Comparison of ENCODE assay signal across 30 mouse cellular contexts in genomic region chr4:72412100-72412788, GRCm38 (mm10).
DNase-seq lines count a peak whose midpoint lies in the region; ATAC-seq and TF ChIP-seq lines count a peak whose summit lies in the region.
"Had no signal": no experiment of that assay in that cellular context is flagged by ENCODE, and none has a peak within 500 bp of the region (broad histone marks: within the 10 kb centered on the region; RNA-seq: fewer than 3 reads in every experiment).

No protein-coding gene starts in this region.

- peak; percentile 62 for ATAC-seq in common myeloid progenitor, adult 5-6 weeks (replicated peaks; ENCODE audit: low read depth, poor library complexity, severe bottlenecking)
- peak; percentile 53 for ATAC-seq in megakaryocyte, adult 5-6 weeks (ENCODE audit: poor library complexity, severe bottlenecking)
- ATAC-seq: forebrain, embryonic 13.5 days; forebrain, postnatal 0 days; hindbrain, postnatal 0 days; inflammation-experienced regulatory T-cells, adult 6 months; Patski had no signal

- in situ Hi-C loops in CH12.LX (cut with MboI; ENCODE audit: low pct_ligation_motif_present, low pct_unique_long_range_greater_than_20kb, low sequenced_read_pairs): no loop called here

- TF ChIP-seq EP300 in CH12.LX (IDR thresholded peaks at IDR 0.05; ENCODE audit: low read length): peak; percentile 56

- H3K4me2 ChIP-seq in CH12.LX (ENCODE audit: insufficient read depth, low read depth, poor library complexity, severe bottlenecking): no peak overlapping the region; the same call in 1 of the 2 replicates
- H3K4me2 ChIP-seq: embryonic facial prominence, embryonic 13.5 days; forebrain, embryonic 13.5 days; heart, embryonic 13.5 days; hindbrain, embryonic 14.5 days had no signal

- H3K4me3 ChIP-seq in CH12.LX (replicated peaks in 1 of 3; ENCODE audit: low read depth in 2 of 3, low read length in 2 of 3, poor library complexity in 1 of 3): no peak overlapping the region
- H3K4me3 ChIP-seq: embryonic facial prominence, embryonic 10.5 days; embryonic facial prominence, embryonic 13.5 days; erythroblast, embryonic 14.5 days; forebrain, embryonic 10.5 days; forebrain, embryonic 13.5 days; heart, adult 2 months; heart, embryonic 10.5 days; heart, embryonic 13.5 days had no signal

- no peak overlapping the region for H3K27ac ChIP-seq in CH12.LX (ENCODE audit: insufficient read depth, low read depth)
- H3K27ac ChIP-seq: embryonic facial prominence, embryonic 10.5 days; embryonic facial prominence, embryonic 13.5 days; forebrain, embryonic 10.5 days; forebrain, embryonic 13.5 days; heart, adult 2 months; heart, embryonic 10.5 days; heart, embryonic 13.5 days; hindbrain, embryonic 14.5 days; hindbrain, postnatal 0 days had no signal

- TF ChIP-seq POLR2A in CH12.LX (IDR thresholded peaks at IDR 0.05; ENCODE audit: low read depth, low read length): no peak

- no peak for TF ChIP-seq CTCF in CH12.LX (conservative IDR thresholded peaks at IDR 0.05 in 1 of 2, IDR thresholded peaks at IDR 0.05 in 1 of 2; ENCODE audit: low read depth in 2 of 2, low read length in 2 of 2)

- H3K4me1 ChIP-seq in CH12.LX (ENCODE audit: control insufficient read depth in 1 of 2, insufficient read depth in 2 of 2): no peaks in the 10 kb centered on the region
- H3K4me1 ChIP-seq: embryonic facial prominence, embryonic 10.5 days; embryonic facial prominence, embryonic 13.5 days; forebrain, embryonic 10.5 days; forebrain, embryonic 13.5 days; heart, embryonic 10.5 days; heart, embryonic 13.5 days had no signal

- H3K27me3 ChIP-seq in CH12.LX (replicated peaks): no peaks in the 10 kb centered on the region
- H3K27me3 ChIP-seq: embryonic facial prominence, embryonic 13.5 days; forebrain, embryonic 13.5 days; heart, embryonic 13.5 days; Patski had no signal

- dilution Hi-C loops in CH12.LX (cut with MboI; ENCODE audit: extremely low pct_ligation_motif_present, extremely low pct_unique_long_range_greater_than_20kb, low sequenced_read_pairs): no loop called here

- H3K36me3 ChIP-seq in CH12.LX (replicated peaks in 1 of 2; ENCODE audit: control insufficient read depth in 1 of 2, insufficient read depth in 1 of 2, low read length in 1 of 2): no peaks in the 10 kb centered on the region
- H3K36me3 ChIP-seq: embryonic facial prominence, embryonic 10.5 days; embryonic facial prominence, embryonic 13.5 days; forebrain, embryonic 10.5 days; G1E; heart, embryonic 10.5 days; heart, embryonic 13.5 days had no signal

- DNase-seq in CH12.LX (ENCODE audit: extremely low read depth): no peak
- no peak for DNase-seq in thymus, postnatal 25 days
- no peak for DNase-seq in kidney, adult 11 months
- no peak for DNase-seq in frontal cortex, postnatal 36 days (ENCODE audit: low spot score in 2 of 2)
- DNase-seq: adrenal gland, postnatal 10 days; adrenal gland, postnatal 36 days; cerebellum, adult 11 months; cerebellum, adult 2 months; cerebellum, adult 9-11 months; cerebellum, postnatal 25 days; embryo, embryonic 11 days; forebrain, postnatal 0 days; gastrocnemius, postnatal 25 days; heart, adult 2 months; heart, postnatal 14 days; heart, postnatal 4 days had no signal

- no peaks in the 10 kb centered on the region for H3K79me2 ChIP-seq in CH12.LX (replicated peaks; ENCODE audit: control insufficient read depth, extremely low read depth, insufficient read depth, poor library complexity, severe bottlenecking)

- H3K9me3 ChIP-seq in CH12.LX (replicated peaks; ENCODE audit: low read length): peaks cover 24% of the 10 kb centered on the region
- H3K9me3 ChIP-seq: embryonic facial prominence, embryonic 10.5 days; embryonic facial prominence, embryonic 13.5 days; forebrain, embryonic 10.5 days; forebrain, embryonic 13.5 days; G1E; heart, embryonic 10.5 days; heart, embryonic 13.5 days had no signal

- no peak for TF ChIP-seq RAD21 in CH12.LX (IDR thresholded peaks at IDR 0.05; ENCODE audit: low read depth, low read length)

- no peak overlapping the region for H3K9ac ChIP-seq in CH12.LX (ENCODE audit: insufficient read depth, low read depth)
- H3K9ac ChIP-seq: embryonic facial prominence, embryonic 13.5 days; forebrain, embryonic 13.5 days; forebrain, postnatal 0 days; heart, embryonic 13.5 days; hindbrain, embryonic 14.5 days had no signal

TF ChIP-seq in CH12.LX, 34 proteins besides CTCF, POLR2A, EP300 and RAD21:
- TF ChIP-seq ELF1 (IDR thresholded peaks at IDR 0.05; ENCODE audit: low read depth, low read length): no peak
- TF ChIP-seq ZNF384 (IDR thresholded peaks at IDR 0.05; ENCODE audit: low read depth, low read length): no peak
- TF ChIP-seq NELFE (IDR thresholded peaks at IDR 0.05; ENCODE audit: low read depth, low read length): no peak
- TF ChIP-seq JUN (IDR thresholded peaks at IDR 0.05; ENCODE audit: insufficient read depth, low read depth, low read length): no peak
- no peak for TF ChIP-seq MAZ (IDR thresholded peaks at IDR 0.05; ENCODE audit: low read depth, low read length)
- no peak for TF ChIP-seq MXI1 (IDR thresholded peaks at IDR 0.05; ENCODE audit: low read depth, low read length)
- no peak for TF ChIP-seq USF2 (conservative IDR thresholded peaks at IDR 0.05; ENCODE audit: low read depth, low read length)
- no peak for TF ChIP-seq POLR2AphosphoS2 (IDR thresholded peaks at IDR 0.05; ENCODE audit: low read depth, low read length)
- no peak for TF ChIP-seq MAX (IDR thresholded peaks at IDR 0.05; ENCODE audit: low read length)
- no peak for TF ChIP-seq IRF4 (IDR thresholded peaks at IDR 0.05; ENCODE audit: low read depth, low read length)
- TF ChIP-seq MYC (IDR thresholded peaks at IDR 0.05; ENCODE audit: low read depth, low read length): no peak
- no peak for TF ChIP-seq SIN3A (IDR thresholded peaks at IDR 0.05; ENCODE audit: low read length)
- no peak for TF ChIP-seq KAT2A (IDR thresholded peaks at IDR 0.05; ENCODE audit: insufficient replicate concordance, low read length)
- TF ChIP-seq TCF12 (IDR thresholded peaks at IDR 0.05; ENCODE audit: low read depth, low read length): no peak
- TF ChIP-seq PAX5 (IDR thresholded peaks at IDR 0.05; ENCODE audit: low read length): no peak
- no peak for TF ChIP-seq E2F4 (IDR thresholded peaks at IDR 0.05; ENCODE audit: insufficient replicate concordance, low read depth, low read length)
- TF ChIP-seq NRF1 (IDR thresholded peaks at IDR 0.05; ENCODE audit: low read depth, low read length): no peak
- no peak for TF ChIP-seq SMC3 (IDR thresholded peaks at IDR 0.05; ENCODE audit: low read depth, low read length)
- TF ChIP-seq ETS1 (conservative IDR thresholded peaks at IDR 0.05; ENCODE audit: low read depth, low read length): no peak
